Mouse (Mus musculus) liver, postnatal 0 days (tissue): ENCODE measurements at regions not wholly inside any gene's neighbourhood (a gene's known extent, or its start where the extent isn't known, plus 50 kb on each side); places are given as distances from the start of the nearest gene placed in this dataset.

Experiments used
- CTCF ChIP-seq: sonication (generic); IDR thresholded peaks from 2 replicates; pipeline ENCODE4 v1.5.1; 2016; ENCODE audit warnings: antibody characterized with exemption, low read depth
- EP300 ChIP-seq: IDR thresholded peaks from 2 replicates; pipeline ENCODE4 v1.6.1; 2016; ENCODE audit warnings: antibody characterized with exemption, low read depth, mild to moderate bottlenecking

GRCm38 (mm10) chr5:39181028-39181427 is 304.4 kb upstream of the Clnk start:
- TF ChIP-seq CTCF (no peak), EP300 (no peak)
